Mouse (Mus musculus) kidney, postnatal 14 days (tissue): ENCODE measurements around the gene Kncn.
A peak's percentile ranks its signal among the peaks of the same experiment; 100 is the strongest.

Source experiments
- DNase-seq: peaks from one replicate; pipeline ENCODE4 v3.0.0; 2022; ENCODE audit warnings: mixed read lengths

The Kncn gene

DNA sequence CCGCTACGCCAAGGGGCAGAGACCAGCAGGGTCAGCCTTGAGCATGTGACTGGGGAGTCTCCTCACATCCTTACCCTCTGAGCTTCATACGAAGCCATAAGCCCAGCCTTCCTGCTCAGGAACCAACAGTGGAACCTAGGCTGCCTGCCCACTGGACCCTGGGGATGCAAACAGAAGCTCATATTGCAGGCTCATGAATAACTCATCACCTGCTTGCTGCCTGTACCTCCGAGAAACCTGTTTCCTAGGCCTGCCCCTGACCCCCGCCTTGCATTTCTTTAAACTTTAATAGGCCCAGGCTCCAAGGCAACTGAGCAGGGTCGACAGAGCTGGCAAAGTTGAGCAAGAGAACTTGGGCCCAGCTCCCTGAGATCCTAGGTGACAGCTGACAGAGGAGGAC lies at the start of gene Kncn:
Kncn (plus strand) TSS at position 379 of the 400 bp plus-strand sequence.
- peak; percentile 25 for DNase-seq

DNA sequence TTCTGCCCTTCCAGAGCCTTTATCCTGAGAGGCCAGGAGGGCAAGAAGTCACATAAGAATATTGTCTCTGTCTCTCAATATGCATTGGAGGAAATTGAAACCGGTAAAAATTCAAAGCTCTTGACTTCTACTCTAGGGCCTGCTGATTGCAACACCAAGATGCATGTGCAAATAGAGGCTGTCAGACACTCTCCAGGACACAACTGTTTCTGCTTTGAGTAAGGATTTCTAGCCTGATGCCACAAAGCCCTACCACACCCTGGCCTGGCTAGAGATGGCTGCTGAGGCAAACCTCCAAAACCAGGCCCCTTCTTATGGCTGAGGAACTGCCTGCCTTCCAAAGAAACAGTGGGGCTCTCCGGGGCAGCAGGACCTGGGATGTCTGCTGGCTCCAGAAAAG lies 48.6 kb upstream of the Kncn start:
- DNase-seq = no peak

DNA sequence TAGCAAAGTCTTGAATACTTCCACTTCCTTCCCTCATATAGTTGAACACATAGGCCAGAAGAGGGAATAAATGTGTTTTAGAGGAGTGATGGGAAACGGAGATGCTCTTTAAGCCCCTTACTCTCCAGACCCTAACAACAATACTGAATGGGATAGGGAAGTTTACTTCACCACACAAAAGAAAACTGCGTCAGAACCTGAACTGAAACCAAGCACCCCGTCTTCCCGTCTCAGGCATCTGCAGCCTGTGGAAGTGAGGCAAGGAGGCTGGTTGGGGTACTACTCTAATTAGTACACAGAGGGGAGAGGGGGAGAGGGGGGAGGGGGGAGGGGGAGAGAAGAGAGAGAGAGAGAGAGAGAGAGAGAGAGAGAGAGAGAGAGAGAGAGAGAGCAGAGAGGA lies 46.0 kb upstream of the Kncn start:
- DNase-seq = no peak

DNA sequence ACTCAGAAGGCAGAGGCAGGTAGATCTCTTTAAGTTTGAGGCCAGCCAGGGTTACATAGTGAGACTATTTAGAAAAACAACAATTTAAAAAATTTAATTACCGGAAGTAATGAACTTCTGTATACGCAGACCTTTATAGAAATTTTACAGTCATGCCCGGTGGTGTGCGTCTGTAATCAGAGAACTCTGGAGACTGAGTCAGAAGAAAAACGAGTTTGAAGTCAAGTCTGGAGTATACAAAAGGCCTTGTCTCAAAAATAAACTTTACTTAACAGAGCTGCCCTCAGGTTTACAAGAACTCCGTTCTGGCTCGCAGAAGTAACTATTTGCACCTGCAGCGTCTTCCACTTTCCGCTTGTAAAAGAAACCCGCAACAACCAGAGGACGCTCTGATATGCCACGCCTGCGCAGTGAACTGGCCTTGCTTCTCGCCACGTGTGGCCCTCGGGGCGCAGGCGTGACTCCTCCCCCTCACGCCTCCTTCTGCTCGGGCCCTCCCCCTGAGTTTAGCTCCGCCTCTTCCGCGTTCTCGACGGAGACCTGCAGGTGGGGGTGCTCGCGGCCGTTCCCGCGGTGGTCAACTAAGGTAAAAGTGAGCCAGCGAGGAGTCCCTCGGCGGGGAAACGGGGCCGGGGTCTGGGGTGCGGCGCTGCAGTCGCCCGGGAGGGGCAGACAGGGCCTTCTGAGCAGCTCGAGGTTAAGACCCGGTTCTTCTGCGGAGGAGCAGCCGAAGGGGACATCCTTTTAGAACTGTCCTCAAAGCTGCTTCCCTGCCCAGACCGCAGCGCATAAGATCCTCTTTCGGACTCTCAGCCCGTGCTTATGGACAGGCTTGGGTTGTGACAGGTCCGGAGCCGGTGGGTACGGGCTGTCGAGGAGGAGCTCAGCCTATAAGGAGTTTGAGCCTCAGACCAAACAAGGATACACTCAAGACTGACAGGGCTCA lies 45.2 kb upstream of the Kncn start, which contains the start of gene Mknk1:
Mknk1 (plus strand) TSS at position 503 of the 946 bp plus-strand sequence.
- peak; percentile 96 for DNase-seq

DNA sequence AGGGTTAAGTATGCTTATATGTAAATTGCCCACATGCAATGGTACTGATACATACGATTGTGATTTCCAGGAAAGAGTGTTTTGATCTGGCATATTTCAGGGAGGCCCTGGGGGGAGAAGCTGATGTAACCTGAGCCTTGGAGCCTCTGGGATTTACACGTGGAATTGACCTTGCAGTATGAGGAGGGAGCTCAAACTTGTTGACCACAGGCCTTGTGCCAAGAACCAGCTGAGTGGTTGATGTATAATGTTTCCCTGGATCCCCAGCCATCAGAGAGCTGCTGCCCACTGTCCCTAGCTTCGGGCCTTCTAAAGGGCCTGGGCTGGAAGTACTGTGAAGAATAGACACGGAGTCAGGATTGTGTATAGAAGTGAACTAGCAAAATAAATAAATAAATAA lies 44.2 kb upstream of the Kncn start:
- DNase-seq = peak; percentile 22

DNA sequence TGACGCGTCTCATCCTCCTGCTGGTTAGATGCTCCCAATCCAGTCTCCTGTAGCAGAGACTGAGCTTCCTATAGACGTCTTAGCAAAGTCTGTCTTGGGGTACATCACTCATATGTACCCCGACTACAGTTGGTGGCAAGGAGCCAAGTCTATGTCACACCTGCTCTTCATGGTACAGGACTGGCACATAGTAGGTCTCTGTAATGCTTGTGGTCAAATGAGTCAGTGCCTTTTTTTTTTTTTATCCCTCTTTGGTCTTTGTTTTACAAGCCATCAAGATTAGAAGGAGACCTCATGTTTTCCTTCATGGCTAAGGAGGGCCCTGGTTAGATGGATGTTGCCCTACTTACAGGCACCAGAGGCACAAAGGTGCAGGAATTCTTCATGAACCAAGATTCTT lies 43.4 kb upstream of the Kncn start:
- no peak for DNase-seq

DNA sequence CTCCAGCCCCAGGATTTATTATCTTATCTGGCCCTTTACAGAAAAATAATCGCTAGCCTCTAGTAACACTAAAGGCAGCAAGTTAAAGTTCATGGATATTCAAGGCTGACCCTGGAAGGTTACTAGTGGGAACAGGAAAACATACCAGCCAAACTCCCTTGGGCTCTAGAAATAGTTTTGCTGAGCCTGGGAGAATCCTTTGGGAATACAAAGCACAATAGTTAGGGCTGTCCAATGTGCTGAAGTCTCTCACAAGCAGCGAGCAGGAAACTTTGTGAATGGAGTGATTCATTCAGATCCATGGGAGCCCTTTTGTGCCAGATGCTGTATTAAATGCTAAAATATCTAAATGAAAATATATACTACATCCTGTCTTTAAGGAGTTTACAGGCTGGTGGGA lies 37.5 kb upstream of the Kncn start:
- peak; percentile 33 for DNase-seq

DNA sequence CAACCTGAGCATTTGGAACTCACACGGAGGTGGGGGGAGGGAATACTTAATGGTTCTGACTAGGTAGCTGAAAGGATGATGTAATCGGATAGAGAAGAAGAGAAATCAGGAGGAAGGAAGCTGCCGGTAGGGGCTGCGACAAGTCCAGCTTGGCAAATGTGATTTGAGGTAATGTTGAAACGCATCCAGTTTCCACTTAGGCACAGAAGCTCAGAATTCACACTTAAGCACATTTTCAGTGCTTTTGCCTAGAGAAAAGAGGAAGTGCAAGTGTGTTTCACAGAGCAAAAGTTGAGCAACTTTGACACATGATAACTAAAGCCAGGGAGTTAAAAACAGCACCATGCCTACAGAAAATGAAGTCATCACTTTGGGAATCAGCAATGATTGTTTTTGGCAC lies 36.8 kb upstream of the Kncn start:
- no peak for DNase-seq

DNA sequence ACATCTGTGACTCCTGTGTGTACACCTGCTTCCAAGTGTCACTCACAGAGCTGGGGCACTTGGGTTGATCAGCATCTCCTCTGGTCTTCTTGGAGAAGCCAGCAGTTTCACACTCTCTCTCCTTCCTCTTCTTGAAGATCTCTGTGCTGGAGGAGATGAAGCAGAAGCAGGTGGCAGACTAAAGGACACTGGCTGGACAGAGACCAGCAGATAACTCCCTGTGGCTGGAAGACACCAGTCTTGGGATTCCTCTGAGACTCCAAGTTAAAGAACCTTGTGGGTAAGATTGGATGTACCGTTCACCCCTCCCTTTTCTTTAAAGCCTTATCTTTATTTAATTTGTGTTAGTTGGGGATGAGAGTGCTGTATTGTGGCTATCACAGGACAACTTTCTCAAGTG lies 36.1 kb upstream of the Kncn start:
- DNase-seq = no peak

DNA sequence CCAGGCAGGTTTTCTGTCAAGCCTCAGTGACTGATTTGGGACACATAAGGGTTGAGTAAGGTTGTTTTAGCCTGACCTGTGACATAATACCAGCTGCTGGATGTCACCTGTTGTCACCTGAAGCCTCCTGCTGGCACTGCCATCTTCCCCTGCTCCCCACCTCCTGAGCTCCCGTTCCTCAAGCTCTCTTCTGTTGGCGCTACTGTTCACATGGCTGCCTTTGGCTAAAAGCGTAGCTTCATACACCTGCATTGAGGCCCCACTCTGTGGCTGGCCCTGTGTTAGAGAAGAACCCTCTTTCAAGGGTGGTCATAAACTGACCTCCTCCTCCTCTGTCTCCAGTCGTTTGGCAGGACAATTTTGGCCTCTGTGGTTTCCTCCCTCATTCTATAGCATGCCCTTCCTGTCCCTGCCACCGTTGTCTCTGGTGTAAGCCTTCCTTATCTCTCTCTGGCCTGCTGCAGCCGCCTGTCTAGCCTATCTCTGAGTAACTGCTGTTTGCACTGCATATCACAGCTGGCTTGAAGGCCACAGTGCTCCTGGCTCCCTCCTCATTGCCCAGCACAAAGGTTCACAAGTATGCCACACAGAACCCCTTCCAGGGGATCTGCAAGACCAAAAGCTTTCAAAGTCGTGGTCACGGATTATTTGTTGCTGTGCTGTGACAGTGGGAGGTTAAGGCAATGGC lies 35.1 kb upstream of the Kncn start:
- no peak for DNase-seq

DNA sequence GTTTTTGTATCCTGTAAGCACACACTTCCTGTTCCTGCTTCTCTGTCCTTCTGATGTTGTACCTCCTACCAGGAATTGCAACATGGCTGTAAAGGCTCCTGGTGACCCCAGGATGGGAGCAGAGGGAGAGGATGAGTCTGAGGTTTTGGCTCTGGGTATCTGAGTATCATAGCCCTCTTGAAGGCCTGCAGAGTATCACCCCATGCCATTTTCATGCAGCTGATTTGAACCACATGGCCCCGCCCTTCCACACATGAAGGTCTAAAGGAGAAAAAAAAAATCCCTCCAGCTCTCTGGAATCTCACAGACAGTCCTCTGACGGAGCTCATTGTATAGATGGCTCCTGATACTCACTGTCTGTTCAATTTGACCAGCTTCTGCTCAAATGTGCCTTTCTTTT lies 34.1 kb upstream of the Kncn start:
- DNase-seq = no peak

DNA sequence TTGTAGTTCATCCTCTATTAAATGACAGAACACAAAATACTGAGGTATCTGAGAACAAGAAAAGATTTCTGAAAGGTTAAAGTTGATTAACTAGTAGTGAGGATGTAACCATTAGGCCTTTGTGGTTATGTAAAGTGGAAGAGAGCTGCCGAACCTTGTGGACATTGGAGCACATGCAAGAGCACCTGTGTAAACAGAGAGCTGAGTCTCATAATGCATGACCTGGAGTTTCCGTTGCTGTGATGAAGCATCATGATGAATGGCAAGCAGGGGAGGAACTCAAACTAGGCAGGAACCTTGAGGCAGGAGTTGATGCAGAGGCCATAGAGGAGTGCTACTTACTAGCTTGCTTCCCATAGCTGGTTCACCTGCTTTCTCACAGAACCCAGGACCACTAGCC lies 33.6 kb upstream of the Kncn start:
- DNase-seq = no peak

DNA sequence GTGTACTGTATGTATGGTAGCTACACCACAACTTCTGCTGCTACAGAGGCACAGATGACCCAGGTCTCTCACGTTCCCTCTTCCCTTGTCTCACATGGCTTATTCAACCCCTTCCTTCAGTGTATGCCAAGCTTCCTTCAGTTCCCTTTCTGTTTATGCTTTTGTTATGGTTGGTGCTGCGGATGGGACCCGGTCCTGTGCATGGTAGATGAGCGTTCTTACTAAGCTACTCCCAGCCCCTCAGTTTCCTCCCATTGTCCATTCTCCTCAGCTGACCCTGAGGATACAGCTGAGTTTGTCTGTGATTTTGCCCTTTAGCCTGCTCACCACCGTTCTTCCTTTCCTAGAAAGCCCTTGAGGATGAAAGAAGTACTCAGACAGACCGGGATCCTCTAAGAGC lies 32.6 kb upstream of the Kncn start:
- DNase-seq = no peak

DNA sequence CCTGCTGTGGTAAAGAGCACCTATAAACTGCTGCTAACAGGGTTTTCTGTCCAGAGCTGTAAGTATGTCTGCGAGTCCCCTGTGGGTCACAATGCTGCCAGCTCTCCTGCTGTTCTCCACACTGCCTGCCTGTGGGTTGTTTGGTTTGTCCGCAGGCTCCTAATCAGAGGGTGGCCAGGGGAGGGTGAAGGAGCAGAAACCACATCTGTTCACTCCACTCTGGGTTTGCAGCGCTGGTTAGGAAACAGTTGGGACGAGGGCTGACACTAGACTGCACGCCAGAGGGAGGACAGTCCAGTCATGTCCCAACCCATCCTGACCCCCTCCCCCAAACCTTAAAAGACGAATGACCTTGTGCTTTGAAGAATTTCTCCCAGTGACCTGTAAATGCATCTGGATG lies 29.1 kb upstream of the Kncn start:
- DNase-seq = no peak

DNA sequence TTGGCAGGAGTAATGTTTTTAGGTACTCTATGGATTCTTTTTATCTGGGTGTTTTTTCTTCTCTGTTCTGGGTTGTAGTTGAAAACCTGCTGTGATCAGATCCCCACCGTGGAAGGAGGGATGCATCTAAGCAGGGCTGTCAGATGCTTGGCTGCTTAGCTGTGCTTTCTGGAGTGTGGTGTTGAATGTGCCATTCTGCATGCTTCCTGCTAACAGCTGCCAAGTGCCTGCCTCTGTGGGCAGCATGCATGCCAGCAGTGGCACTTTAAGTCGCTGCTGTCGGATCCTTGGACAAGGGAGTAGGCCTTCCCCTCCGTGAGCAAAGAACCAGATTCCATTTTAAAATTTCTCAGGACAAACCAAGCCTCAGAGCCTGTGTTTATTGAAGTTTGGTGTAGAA lies 28.6 kb upstream of the Kncn start:
- no peak for DNase-seq

DNA sequence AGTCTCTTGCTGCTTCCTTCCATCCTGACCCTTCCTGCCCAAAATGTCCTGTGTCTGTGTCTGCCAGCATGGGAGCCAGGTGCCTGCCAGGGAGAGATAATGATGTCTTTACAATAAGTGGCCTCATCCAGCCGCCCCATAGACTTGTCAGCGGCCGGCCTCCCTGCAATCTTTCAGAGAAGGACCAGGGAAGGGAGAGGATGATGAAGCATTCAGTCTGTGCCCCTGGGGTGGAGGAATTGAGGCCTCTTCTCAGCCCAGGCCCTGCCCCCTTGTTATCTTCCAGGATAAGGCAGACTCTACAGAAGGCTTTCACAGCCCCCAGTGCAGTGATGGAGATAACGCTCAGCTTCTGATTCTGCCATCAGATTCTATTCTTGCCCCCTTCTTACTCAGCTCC lies 27.9 kb upstream of the Kncn start:
- DNase-seq = no peak

DNA sequence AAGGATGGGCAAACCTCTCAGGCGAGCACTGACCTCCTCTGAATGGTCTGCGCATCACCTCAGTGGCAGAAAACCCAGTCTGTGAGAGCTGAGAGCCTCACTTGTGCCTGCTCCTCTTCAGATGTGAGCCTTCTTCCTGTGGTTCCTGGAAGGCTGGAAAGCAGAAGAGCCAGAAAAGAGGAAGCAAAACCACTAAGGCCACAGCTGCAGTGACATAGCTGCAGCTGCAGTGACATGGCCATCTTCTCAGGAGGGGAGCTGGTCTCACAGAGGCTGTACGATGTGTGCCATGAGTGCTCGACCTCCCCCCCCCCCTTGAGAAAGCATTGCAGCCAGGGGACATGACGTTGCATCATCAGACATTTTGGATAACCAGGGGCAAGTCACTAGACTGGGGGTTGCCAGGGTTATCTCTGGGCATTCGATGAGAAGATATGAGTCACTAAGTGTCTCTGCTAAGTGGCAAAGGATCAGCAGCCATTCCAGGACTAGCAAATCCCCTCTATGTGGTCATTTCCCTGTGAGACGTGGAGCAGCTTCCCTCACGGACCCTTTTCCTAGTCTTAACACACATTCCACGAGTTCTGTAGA lies 26.8 kb upstream of the Kncn start:
- DNase-seq = no peak

DNA sequence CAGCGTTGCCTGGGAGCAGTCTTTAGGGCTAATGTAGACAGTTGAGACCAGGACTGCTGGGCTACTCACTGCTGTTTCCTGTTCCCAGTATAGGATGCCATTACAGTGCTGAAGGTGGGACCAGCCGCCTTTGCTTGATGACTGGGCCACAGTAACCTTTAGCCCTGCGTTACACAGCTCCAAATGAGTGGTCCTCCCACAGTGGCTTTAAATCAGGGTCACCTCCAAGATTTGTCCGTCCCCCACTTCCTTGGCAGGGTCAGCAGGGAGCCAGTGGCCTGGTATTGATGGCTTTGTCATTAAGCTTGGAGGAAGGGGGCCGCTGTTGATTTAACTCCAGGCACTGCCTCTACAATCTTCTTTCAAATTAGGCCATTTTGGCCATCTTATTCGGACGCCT lies 20.8 kb upstream of the Kncn start:
- DNase-seq = no peak

DNA sequence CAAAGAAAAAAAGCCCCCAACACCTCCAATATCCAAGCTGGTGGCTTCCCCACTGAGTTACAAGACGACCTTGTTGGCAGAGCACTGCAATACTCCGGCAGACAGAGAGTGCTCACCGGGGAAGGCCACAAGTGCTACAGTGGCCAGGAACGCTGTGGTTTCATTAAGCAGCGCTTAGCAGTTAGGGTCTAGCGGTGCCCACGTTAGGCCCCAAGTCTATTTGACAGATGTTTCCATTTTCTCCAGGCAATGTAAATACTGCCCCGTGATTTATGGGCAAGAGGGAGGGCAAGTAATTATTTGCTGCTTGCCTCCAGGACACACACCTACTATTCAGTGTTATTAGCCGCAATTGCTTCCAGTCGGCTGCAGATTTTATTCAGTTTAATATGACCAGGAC lies 20.3 kb upstream of the Kncn start:
- DNase-seq = no peak

DNA sequence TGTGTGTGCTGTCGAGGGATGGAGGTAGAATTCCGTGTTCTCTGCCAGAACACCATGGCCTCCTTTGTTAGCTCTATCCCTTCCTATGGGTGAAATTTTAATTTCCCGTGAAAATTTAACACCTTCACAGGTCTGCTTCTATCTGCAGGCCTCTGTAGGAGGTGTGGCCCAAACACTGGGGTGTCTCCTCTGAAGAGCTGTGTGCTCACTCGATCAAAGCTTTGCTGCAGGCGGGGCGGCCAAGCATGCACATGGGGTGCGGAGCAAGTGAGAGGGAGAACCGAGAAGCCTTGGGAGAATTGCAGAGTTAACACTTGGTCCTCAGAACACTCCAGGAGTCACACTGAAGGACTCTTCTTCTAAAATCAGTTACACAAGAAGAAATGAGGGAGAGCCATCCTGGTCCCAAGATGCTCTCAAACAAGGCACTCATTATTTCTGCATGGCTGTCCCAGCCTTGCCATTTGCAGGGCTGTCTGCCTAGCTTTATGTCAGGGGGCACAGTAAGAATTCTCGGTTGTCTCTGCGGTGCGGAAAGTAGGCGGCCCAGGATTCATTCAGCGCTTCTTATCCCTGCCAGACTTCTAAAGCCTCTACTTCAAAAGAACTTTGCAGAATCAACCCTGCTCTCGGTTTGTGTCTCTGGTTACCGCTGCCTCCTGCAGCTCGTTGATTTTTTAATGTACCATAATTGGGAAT lies 14.5 kb upstream of the Kncn start:
- no peak for DNase-seq

DNA sequence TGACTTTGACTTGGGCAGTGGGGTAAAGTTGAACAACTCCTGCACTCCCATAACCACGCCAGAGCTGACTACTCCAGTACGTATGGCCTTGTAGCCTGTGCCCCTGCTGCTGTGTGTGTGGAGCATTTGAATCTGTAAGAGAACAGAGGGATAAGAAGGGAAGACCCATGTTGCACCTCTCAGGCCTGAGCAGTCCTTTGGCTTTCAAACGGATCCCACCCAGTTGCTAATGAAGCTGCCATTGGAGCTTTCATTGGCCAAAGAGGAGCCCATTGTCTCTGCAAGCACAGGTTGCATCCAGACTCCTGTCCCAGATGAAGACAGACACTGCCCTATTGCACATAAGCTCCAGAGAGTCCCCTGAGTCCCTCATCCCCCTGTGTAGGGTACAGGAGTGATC lies 11.0 kb upstream of the Kncn start:
- DNase-seq = no peak

DNA sequence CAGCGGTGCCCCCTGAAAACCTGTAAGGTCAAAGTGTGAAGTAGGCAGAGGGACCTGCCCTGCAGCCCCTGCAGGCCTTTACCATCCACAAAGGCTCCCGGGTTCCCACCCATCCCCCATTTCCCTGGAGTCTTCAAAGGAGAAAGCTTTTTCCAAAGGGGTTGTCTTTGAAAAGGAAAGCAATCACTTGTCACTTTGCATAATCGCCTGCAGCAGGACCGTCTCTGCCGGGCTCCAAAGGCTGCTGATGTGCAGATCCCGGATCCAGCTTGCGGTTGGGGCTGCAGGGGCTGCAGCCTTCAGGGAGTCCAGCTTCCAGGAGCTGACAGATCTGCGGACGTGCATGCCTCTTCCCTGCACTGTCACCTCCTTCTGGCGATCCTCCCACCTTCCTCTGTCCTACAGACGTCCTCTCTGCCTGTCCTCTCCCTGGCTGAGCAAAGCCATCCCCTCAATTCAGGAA lies 6.0 kb upstream of the Kncn start:
- no peak for DNase-seq

DNA sequence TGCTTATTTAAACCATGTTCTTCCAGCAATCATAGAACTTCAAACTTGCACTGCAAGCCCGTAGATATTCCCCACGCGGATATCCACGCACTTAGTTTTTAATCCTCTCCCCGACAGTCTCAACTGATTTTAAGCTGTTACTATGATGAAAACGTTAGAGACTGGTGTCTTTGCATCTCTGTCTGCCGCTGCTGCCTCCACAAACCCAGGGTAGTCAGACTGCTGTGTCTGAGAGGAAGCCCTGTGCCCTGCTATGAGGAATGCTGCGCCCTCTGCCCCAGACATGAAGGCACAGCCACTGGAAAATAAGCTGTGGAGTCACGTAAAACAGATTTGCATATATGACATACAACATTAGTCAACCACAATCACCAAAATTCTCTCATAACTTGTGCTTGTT lies 5.4 kb upstream of the Kncn start:
- no peak for DNase-seq
